Mouse (Mus musculus) neural tube, embryonic 13.5 days (tissue): ENCODE results near the gene Lmo2. TPM values are rescaled to one million over a fixed set of nuclear protein-coding genes. Genes with fewer than 3 reads are reported as not detected.
"Not testable (repeated sequence)": the region's sequence is repeated elsewhere in the genome, so short reads cannot be mapped to it uniquely, and the experiment has no call there.

Experiments used
- ATAC-seq: fragments of 200-750 bp; cut with Nextera tagmentation; 2 replicates; pipeline ENCODE4 v1.8.0; 2017; ENCODE audit warnings: low read depth, mild to moderate bottlenecking, moderate TSS enrichment, moderate library complexity
- H3K27ac ChIP-seq: fragments of 300-500 bp; sonication (generic); replicated peaks from 2 replicates; pipeline ENCODE4 v1.5.1; 2015; ENCODE audit warnings: moderate library complexity, mild to moderate bottlenecking, inconsistent platforms
- H3K27me3 ChIP-seq: fragments of 300-500 bp; sonication (generic); 2 replicates; pipeline ENCODE4 v1.6.1; 2015; ENCODE audit warnings: mild to moderate bottlenecking, inconsistent platforms
- H3K36me3 ChIP-seq: fragments of 300-500 bp; sonication (generic); 2 replicates; pipeline ENCODE4 v1.6.1; 2015; ENCODE audit warnings: mild to moderate bottlenecking, inconsistent platforms
- H3K4me1 ChIP-seq: fragments of 300-500 bp; sonication (generic); replicated peaks from 2 replicates; pipeline ENCODE4 v1.6.1; 2015; ENCODE audit warnings: inconsistent platforms
- H3K4me2 ChIP-seq: fragments of 300-500 bp; sonication (generic); 2 replicates; pipeline ENCODE4 v1.6.1; 2015; ENCODE audit warnings: inconsistent platforms, mild to moderate bottlenecking, moderate library complexity
- H3K4me3 ChIP-seq: fragments of 300-500 bp; sonication (generic); 2 replicates; pipeline ENCODE4 v1.5.1; 2015; ENCODE audit warnings: mild to moderate bottlenecking, inconsistent platforms
- H3K9ac ChIP-seq: fragments of 300-500 bp; sonication (generic); 2 replicates; pipeline ENCODE4 v1.6.1; 2015; ENCODE audit warnings: moderate library complexity, mild to moderate bottlenecking, inconsistent platforms
- H3K9me3 ChIP-seq: fragments of 300-500 bp; sonication (generic); 2 replicates; pipeline ENCODE4 v1.6.1; 2016; ENCODE audit warnings: inconsistent platforms
- WGBS: fragments of 180-500 bp; shearing (Covaris S2); methylation state at CpG from one replicate; pipeline ENCODE4 v1.1.7; 2015; 5-methylcytosine and 5-hydroxymethylcytosine counted together
- polyA plus RNA-seq: library from polyadenylated mRNA; unstranded; fragments of >200 nt; fragmentation: Nextera tagmentation; extraction: Ambion mirVana; gene quantifications from 2 replicates; pipeline ENCODE4 v1.2.1, GENCODE M21; 2015

Lmo2 gene
- polyA plus RNA-seq, 1 experiment from 2014 or later: 59.2 TPM

- peaks cover 4% of the 10 kb centered on the region; the same call in 1 of the 2 replicates for H3K36me3 ChIP-seq
- H3K4me2 ChIP-seq: peak overlapping the region; percentile 75
- H3K9ac ChIP-seq: peak overlapping the region; percentile 95
- no peaks in the 10 kb centered on the region for H3K9me3 ChIP-seq
- H3K27me3 ChIP-seq: peaks cover 32% of the 10 kb centered on the region
- ATAC-seq: peak; percentile 82
- WGBS: 1% methylated on average over 40 of the region's 40 CpGs
- peak overlapping the region; percentile 97 for H3K27ac ChIP-seq
- peak overlapping the region; percentile 76 for H3K4me3 ChIP-seq
- H3K4me1 ChIP-seq: peaks cover 30% of the 10 kb centered on the region
Measured at GRCm38 (mm10) chr2:103969437-103970040, 11.8 kb downstream of the Lmo2 start.

- peaks cover 4% of the 10 kb centered on the region; the same call in 1 of the 2 replicates for H3K36me3 ChIP-seq
- peak overlapping the region; percentile 97 for H3K27ac ChIP-seq
- H3K4me3 ChIP-seq: peak overlapping the region; percentile 76
- H3K4me2 ChIP-seq: peak overlapping the region; percentile 75
- ATAC-seq: peak; percentile 71
- peaks cover 35% of the 10 kb centered on the region for H3K27me3 ChIP-seq
- H3K4me1 ChIP-seq: peaks cover 30% of the 10 kb centered on the region
- no peaks in the 10 kb centered on the region for H3K9me3 ChIP-seq
- peak overlapping the region; percentile 95 for H3K9ac ChIP-seq
- WGBS: under 1% methylated on average over 70 of the region's 79 CpGs
Measured at GRCm38 (mm10) chr2:103970041-103970790, 12.4 kb downstream of the Lmo2 start.

- H3K36me3 ChIP-seq: peaks cover 8% of the 10 kb centered on the region; the same call in 1 of the 2 replicates
- peaks cover 30% of the 10 kb centered on the region for H3K4me1 ChIP-seq
- peak overlapping the region; percentile 97 for H3K27ac ChIP-seq
- peak overlapping the region; percentile 76 for H3K4me3 ChIP-seq
- H3K27me3 ChIP-seq: peaks cover 35% of the 10 kb centered on the region
- 2% methylated on average over 32 of the region's 32 CpGs for WGBS
- H3K4me2 ChIP-seq: peak overlapping the region; percentile 75
- no peaks in the 10 kb centered on the region for H3K9me3 ChIP-seq
- peak; percentile 54 for ATAC-seq
- H3K9ac ChIP-seq: peak overlapping the region; percentile 95
Measured at GRCm38 (mm10) chr2:103970791-103971649, 13.2 kb downstream of the Lmo2 start.

- Histone ChIP-seq H3K27ac (peak overlapping the region; percentile 97; the same call in 1 of the 2 replicates), H3K36me3 (peaks cover 12% of the 10 kb centered on the region; the same call in 1 of the 2 replicates), H3K9ac (peak overlapping the region; percentile 95), H3K4me1 (peaks cover 33% of the 10 kb centered on the region), H3K4me3 (peak overlapping the region; percentile 76), H3K4me2 (peak overlapping the region; percentile 75), H3K27me3 (peaks cover 35% of the 10 kb centered on the region), H3K9me3 (no peaks in the 10 kb centered on the region)
- no peak for ATAC-seq
- WGBS: 18% methylated on average over 3 of the region's 3 CpGs
Measured at GRCm38 (mm10) chr2:103971838-103972237, 14.1 kb downstream of the Lmo2 start.

GRCm38 (mm10) chr2:103975904-103976303, 18.1 kb downstream of the Lmo2 start:
- Histone ChIP-seq H3K4me1 (peaks cover 40% of the 10 kb centered on the region), H3K9me3 (no peaks in the 10 kb centered on the region), H3K36me3 (peaks cover 28% of the 10 kb centered on the region; the same call in 1 of the 2 replicates), H3K27ac (no peak overlapping the region), H3K27me3 (peaks cover 28% of the 10 kb centered on the region), H3K4me2 (no peak overlapping the region), H3K4me3 (no peak overlapping the region), H3K9ac (no peak overlapping the region)
- no peak for ATAC-seq
- 86% methylated on average over 7 of the region's 7 CpGs for WGBS

- WGBS: 63% methylated on average over 8 of the region's 8 CpGs
- Histone ChIP-seq H3K27me3 (peaks cover 14% of the 10 kb centered on the region), H3K4me2 (0 out of 2 replicates have a peak overlapping the region, but pooled peaks have one; percentile 9), H3K9ac (0 out of 2 replicates have a peak overlapping the region, but pooled peaks have one; percentile 2), H3K4me1 (peaks cover 27% of the 10 kb centered on the region), H3K36me3 (peaks cover 30% of the 10 kb centered on the region; the same call in 1 of the 2 replicates), H3K4me3 (no peak overlapping the region), H3K9me3 (no peaks in the 10 kb centered on the region), H3K27ac (peak overlapping the region; percentile 57)
- ATAC-seq: 0 out of 2 replicates have a peak, but pooled peaks have one; percentile 38
Measured at GRCm38 (mm10) chr2:103977216-103977615, 19.4 kb downstream of the Lmo2 start.

GRCm38 (mm10) chr2:103977716-103978115, 19.9 kb downstream of the Lmo2 start:
- WGBS: 31% methylated on average over 9 of the region's 9 CpGs
- Histone ChIP-seq H3K9ac (no peak overlapping the region), H3K4me1 (peaks cover 25% of the 10 kb centered on the region), H3K27ac (peak overlapping the region; percentile 57; the same call in 1 of the 2 replicates), H3K4me2 (peak overlapping the region; percentile 9), H3K36me3 (peaks cover 30% of the 10 kb centered on the region; the same call in 1 of the 2 replicates), H3K4me3 (no peak overlapping the region), H3K27me3 (peaks cover 9% of the 10 kb centered on the region), H3K9me3 (no peaks in the 10 kb centered on the region)
- no peak for ATAC-seq

GRCm38 (mm10) chr2:103982250-103982649, 24.5 kb downstream of the Lmo2 start:
- no peak overlapping the region for H3K27ac ChIP-seq
- whole genome bisulfite sequencing: 8% methylated on average over 5 of the region's 5 CpGs
- peaks cover 18% of the 10 kb centered on the region; the same call in 1 of the 2 replicates for H3K36me3 ChIP-seq
- no peak overlapping the region for H3K4me2 ChIP-seq
- H3K4me3 ChIP-seq: no peak overlapping the region
- H3K27me3 ChIP-seq: no peaks in the 10 kb centered on the region
- H3K9ac ChIP-seq: no peak overlapping the region
- no peaks in the 10 kb centered on the region for H3K9me3 ChIP-seq
- H3K4me1 ChIP-seq: peaks cover 25% of the 10 kb centered on the region
- peak; percentile 76; the same call in 1 of the 2 replicates for ATAC-seq

- no peak overlapping the region for H3K27ac ChIP-seq
- no peaks in the 10 kb centered on the region for H3K9me3 ChIP-seq
- ATAC-seq: no peak
Measured at GRCm38 (mm10) chr2:103983146-103983545, 25.4 kb downstream of the Lmo2 start.

GRCm38 (mm10) chr2:103987595-103987994, 29.8 kb downstream of the Lmo2 start:
- H3K9ac ChIP-seq, H3K9me3 ChIP-seq, ATAC-seq, H3K27ac ChIP-seq, H3K4me2 ChIP-seq, H3K36me3 ChIP-seq, H3K27me3 ChIP-seq, H3K4me3 ChIP-seq: not testable (repeated sequence)
- 80% methylated on average over 8 of the region's 8 CpGs for WGBS
- peaks cover 13% of the 10 kb centered on the region for H3K4me1 ChIP-seq

More at GRCm38 (mm10) chr2:103983146-103983545, 25.4 kb downstream of the Lmo2 start:
- Histone ChIP-seq H3K36me3 (peaks cover 18% of the 10 kb centered on the region; the same call in 1 of the 2 replicates), H3K4me1 (peaks cover 16% of the 10 kb centered on the region), H3K4me3 (no peak overlapping the region), H3K9ac (no peak overlapping the region), H3K27me3 (no peaks in the 10 kb centered on the region), H3K4me2 (no peak overlapping the region)
- 78% methylated on average over 10 of the region's 10 CpGs for WGBS

- H3K9ac ChIP-seq: no peak overlapping the region
- no peaks in the 10 kb centered on the region for H3K9me3 ChIP-seq
Measured at GRCm38 (mm10) chr2:103989724-103990123, 31.9 kb downstream of the Lmo2 start.

More at GRCm38 (mm10) chr2:103989724-103990123, 31.9 kb downstream of the Lmo2 start:
- no peak overlapping the region for H3K4me2 ChIP-seq
- no peaks in the 10 kb centered on the region for H3K36me3 ChIP-seq
- H3K27ac ChIP-seq: no peak overlapping the region
- no peak overlapping the region for H3K4me3 ChIP-seq
- 88% methylated on average over 6 of the region's 6 CpGs for WGBS
- peaks cover 12% of the 10 kb centered on the region for H3K4me1 ChIP-seq
- no peak for ATAC-seq
- H3K27me3 ChIP-seq: no peaks in the 10 kb centered on the region
